Mouse (Mus musculus): ENCODE measurements around the gene Gga3.

The Gga3 gene

DNA sequence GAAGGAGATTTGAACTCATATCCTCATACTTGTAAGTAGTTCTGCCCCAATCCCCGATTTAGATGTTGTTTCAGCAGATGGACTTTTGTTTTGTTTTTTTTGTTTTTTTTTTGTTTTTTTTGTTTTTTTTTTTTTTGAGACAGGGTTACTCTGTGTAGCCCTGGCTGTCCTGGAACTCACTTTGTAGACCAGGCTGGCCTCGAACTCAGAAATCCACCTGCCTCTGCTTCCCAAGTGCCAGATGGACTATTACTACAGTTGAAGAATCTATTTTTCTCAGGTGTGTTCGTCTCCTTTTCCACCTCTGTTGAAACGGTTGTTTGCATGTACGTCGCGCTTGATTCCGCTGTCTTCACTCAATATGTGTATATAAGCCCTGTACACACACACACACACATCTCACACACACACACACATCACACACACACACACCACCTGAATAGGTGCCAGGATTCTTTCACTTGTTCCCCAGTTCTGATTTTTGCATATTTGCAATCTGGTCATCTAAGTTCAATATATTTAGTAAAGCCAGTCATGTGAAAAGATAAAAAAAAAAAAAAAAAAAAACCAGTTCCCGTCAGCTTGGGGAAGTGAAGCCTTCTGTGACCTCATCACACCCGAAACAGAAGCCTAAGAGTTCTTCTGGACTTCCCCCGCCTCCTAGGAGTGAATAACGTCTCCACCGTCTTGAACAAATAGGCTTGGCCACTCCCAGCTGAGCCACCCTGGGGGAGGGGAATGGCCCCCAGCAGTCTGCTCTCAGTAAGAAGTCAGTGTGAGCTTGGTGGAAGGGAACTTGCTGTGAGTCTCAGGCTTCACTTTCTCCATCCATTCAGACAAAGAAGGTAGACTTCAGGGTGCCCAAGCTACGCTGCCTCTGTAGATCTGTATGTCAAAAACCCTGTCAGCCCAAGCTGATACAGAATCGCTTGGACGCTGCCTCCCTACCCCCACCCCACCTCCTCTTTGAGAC, 27.0 kb upstream of the Gga3 start:
- DNase-seq (ENCODE audit: low spot score in 2 of 2): no peak

DNA sequence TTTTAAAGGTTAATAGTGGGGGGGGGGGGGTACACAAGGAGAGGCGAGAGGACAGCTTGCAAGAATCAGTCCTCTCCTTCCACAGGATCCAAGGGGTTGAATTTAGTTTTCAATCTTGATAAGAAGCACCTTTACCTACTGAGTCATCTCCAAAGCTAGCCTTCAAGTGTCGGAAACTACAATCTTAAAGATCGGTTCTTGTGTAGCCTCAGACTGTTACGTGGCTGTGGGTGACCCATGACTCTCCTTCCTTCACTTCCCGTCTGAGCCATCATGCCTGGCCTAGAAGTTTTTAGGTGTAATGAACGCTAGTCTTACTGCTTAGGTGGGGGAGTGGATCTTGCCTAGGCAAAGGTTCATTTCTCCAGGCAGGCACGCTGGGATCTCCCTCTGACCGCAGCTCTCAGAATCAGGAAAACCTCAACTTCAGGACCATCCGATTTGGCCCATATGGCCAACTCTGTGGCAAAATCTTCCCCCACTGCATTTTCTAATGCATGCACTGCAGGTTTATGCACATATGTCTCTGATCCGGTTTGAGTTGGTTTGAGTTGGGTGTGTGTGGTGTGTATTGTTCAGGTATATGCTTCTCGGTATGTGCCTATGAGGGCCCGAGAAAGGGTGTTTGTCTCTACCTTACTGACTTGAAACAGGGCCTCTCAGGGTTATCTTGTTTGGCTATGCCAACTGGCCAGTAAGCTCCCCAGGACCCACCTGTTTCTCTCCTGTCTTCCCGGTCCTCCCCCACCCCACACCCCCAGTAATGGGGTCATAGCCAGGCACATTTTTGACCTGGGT, 26.1 kb upstream of the Gga3 start:
- no peak for DNase-seq (ENCODE audit: low spot score in 2 of 2)

DNA sequence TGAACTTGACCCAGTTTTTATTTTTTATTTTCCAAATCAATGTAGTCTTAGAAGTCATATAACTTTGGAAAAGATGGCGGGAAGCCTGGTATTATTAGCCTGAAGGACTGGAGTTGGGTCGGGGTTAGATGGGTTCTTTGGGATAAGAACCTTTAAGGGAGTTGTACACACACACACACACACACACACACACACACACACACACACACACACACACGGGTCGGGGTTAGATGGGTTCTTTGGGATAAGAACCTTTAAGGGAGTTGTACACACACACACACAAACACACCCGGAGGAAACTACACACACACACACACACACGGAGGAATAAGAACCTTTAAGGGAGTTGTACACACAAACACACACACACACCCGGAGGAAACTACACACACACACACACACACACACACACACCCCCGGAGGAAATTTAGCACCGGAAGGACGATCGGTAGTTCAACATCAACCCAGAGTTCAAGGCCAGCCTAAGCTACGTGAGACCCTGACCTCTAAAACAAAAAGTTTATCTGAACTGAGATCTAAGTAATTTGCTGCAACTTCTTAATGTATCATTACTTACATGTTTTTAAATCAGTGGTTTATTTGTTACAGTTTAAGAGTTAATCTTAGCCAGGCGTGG, 24.7 kb upstream of the Gga3 start:
- DNase-seq (ENCODE audit: low spot score in 2 of 2): no peak

DNA sequence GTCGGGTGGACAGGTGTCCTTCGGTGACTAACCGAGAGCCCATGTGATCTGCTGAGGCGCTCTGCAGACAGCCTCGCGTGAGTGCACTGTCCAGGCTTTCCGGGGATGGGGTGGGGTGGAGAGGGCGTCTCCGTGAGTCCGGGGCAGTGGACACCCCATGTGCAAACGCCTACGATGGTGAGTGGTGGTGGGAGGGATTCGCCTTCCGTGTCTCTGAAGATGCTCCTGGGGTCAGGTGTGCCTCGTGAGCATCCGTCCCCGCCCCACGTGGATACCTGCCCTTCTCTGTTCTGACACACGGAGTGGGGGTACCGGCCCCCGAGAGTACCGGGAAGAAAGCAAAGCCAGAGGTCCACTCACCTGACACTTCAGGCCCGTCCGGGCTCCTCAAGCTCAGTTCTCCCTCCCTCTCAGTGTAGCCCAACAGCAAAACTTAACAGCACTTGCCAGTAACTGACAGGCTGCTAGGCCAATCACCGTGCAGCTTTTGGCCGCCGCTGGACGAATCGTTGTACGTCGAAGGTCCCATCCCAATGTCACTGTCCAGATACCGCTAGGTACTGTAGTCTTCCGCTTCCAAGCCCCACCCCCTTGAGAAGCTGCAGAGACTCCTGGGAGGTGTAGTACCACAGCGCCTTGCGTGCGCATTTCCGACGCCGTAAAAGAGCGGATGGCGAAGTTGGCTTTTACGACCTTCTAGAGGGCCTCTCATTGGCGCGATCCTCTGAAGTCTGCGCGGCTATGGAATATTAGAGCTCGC, 24.0 kb upstream of the Gga3 start, which contains the start of gene Slc25a19:
Slc25a19 (minus strand) TSS at position 591 of the 760 bp plus-strand sequence.
- peak; percentile 98 to 99 for DNase-seq (ENCODE audit: low spot score in 2 of 2)

DNA sequence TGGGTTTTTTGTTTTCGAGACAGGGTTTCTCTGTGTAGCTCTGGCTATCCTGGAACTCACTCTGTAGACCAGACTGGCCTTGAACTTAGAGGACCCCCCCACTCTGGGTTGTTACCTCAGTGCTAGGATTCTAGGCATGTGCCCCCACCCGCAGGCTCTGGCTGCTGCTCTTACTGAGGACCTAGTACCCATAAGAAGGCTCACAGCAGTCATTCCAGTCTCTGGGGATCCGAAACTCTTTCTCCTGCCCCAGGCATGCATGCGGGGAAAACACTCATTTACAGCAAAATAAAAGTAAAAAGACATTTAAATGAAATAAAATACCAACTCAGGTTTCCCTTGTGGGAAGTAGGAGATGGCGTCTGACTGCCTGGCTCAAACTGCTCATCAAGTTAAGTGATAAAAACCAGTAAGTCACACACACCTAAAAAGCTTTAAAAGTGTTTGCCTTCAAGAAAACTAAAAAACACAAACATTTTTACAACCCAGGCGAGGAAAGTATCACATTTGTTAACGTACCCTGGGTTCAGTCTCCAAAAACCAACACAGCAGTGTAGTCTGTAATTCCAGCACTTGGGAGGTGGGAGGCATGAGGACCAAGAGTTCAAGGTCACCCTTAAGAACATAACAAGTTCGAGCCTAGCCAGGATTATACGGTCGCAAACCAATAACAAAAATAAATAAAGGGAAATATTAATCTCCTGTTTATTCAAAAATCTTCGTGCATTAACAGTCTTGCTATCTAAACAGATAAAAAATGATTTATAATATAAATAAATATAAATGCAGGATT, 23.2 kb upstream of the Gga3 start:
- DNase-seq (ENCODE audit: low spot score in 2 of 2): no peak

DNA sequence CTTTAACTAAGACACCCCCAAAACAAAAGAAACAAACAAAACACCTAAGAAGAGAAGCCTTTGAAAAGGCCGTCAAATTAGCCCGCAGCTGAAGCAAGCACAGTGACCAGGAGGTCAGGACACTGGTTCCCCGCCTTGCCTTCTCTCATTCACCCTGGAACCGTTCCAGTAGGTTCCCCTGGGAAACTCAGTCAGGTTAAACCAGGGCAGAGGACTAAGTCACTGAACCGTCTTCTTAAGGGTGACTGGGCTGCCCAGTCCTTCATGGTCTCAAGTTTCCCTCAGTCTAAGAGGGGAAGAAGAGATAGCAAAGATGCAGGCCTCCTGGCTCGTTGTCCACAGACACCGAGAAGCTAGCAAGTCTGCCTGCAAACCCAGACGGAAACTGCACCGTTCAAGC, 22.0 kb upstream of the Gga3 start:
- no peak for DNase-seq (ENCODE audit: low spot score in 2 of 2)

DNA sequence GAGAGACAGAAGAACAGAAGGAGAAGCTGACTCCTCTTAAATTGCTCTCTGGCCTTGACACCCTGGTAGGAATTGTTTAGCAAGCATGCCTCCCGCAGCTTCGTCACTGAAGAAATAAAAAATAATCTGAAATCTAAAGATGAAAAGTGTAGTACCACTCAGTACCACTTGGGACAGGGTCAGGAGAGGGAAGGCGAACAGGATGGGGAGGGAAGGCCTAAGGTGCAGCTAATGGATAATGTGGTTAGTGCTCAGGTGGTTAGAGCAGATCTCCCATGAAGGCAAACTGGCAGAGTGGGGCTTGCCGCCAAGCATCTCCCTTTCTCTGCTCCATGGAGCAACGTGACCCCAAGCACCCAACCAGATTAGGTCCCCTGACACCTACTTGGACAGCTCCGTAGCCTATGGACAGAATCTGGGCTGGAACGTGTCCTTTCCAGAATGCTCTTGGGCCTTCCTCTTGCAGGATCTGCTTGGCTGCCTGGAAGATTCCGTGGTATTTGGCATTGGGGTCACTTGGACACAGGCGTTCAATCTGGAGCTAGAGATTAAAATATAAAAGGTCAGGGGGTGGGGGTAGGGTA, 19.7 kb upstream of the Gga3 start:
- DNase-seq (ENCODE audit: low spot score in 2 of 2): no peak

DNA sequence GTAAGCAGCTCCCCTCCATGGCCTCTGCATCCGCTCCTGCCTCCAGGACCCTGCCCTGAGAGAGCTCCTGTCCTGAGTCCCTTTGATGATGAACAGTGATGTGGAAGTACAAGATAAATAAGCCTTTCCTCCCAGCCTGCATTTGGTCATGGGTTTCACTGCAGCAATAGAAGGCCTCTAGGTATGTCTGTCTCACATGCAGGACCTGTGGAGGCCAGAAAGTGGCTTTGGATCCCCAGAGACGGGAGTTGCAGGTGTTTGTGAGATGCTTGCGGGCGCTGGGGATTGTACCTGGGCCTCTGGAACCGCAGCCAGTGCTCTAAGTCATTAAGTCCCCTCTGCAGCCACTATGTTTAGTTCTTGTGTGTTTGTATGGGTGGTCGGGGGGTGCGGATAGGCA, 16.1 kb upstream of the Gga3 start:
- no peak for DNase-seq (ENCODE audit: low spot score in 2 of 2)

DNA sequence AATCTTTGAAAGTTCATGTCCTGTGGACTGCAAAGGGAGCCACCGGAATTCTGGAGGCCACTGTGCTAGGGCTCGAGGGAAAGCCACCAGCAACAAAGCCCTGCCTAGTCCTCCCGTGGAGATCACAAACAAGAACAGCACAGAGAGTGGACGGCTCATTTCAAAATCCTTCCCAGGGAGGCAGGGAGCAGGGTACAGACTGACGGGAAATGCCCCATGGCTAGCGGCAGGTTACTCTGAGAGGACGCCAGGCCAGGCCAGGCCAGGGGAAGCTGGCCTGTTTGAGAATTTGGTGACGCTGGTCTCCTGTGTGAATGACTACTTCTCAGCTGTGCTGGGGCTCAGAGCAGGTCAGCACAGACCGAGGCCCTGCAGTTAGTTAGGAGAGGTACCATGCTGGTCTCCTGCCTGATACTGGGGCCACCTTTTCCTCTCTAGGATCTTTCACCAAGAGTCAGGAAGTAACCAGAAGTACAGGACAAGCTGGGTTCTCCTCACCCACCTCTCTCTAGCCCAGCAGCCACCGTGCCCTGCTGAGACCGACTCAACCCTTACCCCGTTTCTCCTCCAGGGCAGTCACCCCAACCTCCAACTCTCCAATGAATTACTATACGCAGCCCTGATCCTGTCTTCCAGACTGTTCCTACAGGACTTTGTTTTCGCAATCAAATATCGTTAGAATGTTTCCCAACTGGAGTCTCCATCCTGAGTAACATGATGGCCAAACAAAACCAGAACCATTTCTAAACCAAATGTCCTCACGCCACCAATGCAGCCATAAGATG, 15.1 kb upstream of the Gga3 start:
- DNase-seq (ENCODE audit: low spot score in 2 of 2): no peak

DNA sequence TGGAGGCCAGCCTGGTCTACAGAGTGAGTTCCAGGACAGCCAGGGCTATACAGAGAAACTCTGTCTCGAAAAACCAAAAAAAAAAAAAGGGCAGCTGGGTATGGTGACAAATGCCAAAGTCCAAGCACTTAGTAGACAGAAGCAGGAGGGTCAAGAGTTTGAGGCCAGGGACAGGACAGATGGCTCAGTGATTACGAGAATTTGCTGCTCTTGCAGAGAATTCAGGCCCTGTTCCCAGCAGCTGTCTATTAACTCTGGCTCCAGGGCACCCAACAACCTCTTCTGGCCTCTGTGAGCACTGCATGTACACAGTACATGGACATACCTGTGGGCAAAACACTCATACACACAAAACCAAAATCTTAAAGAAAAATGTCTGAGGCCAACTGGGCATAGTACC, 14.2 kb upstream of the Gga3 start:
- DNase-seq (ENCODE audit: low spot score in 2 of 2): no peak

DNA sequence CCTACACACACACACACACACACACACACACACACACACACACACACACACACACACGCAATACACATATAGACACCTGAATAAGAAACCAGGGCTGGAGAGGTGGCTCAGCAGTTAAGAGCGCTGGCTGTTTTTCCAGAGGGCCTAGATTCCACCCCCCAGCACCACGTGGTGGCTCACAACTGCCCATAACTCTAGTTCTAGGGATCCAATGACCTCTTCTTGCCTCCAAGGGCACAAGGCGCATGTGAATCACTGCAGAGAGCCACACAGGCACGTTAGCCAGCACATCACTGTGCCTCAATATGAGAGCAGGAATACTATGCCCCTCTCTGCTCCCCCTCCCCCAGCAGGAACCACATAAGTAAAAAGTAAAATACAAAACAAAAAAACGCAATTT, 13.0 kb upstream of the Gga3 start:
- no peak for DNase-seq (ENCODE audit: low spot score in 2 of 2)

DNA sequence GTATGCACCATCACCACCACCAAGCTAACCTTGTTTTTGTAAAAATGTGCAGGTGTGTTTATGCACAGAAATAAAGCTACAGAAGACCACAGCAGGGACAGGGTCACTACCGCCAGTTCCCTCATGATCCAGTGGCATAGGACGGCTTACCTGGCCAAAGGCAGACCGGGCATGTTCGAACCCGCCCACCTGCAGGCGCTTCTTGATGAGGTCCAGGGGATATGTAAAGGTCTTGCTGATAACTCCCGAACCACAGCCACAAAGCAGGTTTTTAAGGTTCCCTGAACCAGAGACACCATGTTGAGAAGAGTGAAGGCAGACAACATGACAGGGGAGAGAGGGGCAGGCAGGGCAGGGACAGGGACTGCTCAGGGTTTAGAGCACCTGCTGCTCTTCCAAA, 12.5 kb upstream of the Gga3 start:
- DNase-seq (ENCODE audit: low spot score in 2 of 2): no peak

DNA sequence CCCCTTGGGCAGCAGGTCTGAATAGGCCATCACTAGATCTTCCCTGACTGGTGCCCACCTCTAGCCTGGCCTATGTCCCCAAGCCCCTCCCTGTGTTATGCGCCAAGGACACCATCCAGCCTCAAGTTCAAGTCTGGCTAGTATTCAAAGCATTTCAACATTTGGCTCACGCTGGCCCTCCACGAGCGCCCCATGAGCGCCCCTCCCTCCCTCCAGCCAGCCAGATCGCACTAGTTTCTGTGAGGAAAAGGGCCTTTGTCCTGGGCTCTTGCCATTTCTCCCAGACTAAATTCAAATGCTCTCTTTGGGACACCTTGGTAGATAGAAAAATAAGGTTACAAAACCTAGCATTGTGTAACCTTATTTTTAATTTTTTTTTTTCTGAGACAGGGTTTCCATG, 12.0 kb upstream of the Gga3 start:
- DNase-seq (ENCODE audit: low spot score in 2 of 2): no peak

DNA sequence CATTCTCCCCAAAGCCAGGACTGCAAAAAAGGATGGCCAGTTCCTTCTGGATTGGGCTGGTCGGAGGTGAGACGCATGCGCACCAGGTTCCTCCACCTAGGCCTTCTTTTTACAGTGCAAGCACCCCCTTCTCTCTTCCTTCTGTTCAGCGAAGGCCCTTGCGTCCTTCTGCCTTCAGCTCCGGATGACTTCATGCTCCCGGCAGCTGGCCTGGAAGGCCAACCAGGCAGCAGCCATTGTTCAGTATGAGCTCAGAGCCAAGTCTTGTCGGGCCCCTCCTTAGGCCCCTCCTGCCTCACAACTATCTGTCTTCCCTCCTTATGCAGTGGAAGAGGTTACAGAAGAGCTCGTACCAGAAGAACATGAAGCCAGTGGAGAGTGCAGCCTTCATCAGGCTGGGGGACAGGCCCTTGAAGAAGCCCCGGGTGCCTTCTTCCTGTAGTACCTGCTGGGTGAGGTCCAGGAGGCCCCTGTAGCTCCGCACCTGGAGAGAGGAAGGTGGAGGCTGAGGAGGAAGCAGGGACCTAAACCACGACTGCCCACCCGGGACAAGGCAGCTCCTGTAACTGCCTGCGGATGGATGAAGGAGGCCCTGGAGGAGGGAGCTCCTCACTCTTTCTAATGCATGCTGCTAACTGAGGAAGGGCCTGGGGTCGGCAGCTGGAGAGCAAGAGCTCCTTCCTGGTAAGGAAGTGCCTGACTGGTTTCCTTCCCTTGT, 11.4 kb upstream of the Gga3 start:
- DNase-seq (ENCODE audit: low spot score in 2 of 2): no peak

DNA sequence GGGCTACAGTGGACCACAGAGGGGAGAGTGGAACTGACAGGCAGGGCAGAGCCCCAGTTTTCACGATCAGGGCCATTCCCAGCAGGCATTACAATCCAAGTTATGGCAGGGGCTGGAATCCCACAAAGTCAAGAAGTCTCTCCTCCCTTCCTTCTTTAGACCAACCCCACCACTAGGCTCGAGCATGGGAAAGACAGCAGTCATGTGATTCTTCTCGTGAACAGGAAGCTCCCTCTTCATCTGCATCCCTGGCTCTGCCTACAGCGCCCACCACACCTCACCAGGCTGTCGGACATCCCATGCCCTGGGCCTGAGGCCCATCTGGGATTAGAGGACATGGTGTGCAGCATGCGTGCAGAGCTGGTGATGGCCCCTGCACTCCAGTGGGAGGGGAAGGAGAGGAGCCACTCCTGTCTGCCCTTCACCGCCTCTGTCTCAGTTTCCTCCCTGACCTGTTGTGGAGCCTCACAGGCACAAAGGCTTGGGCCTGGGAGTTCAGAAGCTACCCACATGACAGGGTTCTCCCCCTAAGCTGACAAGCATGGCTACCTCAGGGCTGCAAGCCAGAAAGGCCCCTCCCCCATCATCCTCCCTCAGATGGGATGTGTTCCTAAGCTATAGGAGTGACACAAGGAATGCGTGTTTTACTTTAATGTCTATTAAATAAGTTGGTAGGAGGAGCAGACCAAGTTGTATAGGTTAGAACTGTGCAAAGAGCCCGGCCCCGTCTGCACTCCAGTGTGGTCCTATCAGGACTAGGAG, 10.7 kb upstream of the Gga3 start:
- DNase-seq (ENCODE audit: low spot score in 2 of 2): no peak

DNA sequence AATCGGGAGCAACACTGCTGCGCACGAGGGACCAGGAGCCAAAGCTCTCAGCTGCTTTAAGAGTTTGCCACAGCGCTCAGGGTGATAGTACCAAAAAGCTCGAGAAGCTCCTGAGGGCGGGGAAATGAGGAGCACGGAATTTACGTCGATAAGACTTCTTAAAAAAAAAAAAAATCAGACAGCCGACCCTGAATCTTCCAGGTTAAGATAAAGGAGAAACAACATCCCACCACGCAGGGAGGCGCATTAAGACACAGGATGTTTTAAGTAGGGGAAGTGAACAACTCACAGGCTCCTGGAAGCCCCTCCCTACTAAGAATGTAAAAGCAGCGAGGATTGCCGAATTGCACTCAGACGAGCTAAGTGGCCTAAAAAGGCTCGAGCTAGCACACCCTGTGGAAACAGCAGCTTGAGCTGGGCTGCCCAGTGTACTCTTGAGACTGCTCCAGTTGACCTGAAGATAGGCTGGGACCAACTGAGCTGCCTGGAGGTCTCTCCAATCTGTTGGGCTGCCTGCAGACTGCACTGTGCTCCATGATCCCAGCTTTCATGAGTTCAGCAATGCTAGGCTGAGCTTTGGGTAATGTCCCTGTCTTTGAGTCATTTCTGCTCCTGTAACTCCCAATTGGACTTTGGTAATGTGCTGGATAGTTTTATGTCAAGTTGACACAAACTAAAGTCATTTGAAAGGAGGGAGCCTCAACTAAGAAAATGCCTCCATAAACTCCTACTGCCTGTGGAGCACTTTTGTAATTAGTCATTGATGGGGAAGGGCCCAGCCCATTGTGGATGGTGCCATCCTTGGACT, 9.5 kb upstream of the Gga3 start:
- no peak for DNase-seq (ENCODE audit: low spot score in 2 of 2)

DNA sequence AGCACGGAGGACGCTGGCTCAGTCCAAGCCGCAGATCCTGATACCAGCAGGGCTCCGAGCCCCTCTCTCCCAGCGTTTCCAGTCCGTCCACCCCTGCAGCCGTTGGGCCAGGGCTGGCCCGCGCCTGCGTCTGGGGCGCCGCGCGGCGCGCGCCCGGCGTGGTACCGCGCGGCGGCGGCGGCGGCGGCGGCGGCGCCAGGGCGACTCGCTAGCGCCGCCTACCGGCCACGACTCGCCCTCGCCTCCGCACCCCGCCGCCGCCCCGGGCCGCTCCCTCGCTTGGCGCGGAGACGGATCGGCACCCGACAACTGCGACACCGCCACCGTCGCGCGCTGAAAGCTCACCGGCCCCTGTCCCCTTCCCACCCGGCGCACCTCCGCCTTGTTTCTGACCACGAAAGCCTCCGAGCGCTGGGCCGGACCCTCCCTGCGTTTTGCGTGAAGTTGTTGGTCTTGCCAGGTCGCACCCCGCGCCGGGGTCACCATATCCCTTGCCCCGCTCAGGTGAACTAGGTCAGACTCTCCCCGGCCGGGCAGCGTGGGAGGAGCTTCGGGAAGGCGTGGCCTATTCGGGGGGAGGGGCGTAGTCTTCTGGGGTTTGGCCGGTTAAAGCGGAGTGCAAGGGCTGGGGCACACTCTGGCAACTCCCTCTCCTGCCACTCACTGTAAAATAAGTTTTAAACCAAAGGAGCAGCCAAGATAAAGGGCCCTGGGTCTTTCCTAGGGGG, 8.7 kb upstream of the Gga3 start, which contains the start of gene Mif4gd:
Mif4gd (minus strand) TSS at position 560 of the 728 bp plus-strand sequence.
- DNase-seq (ENCODE audit: low spot score in 2 of 2): peak; percentile 54 to 70

Data from frontal cortex, postnatal 25 days (tissue).